Mouse (Mus musculus): ENCODE measurements at regions not wholly inside any gene's neighbourhood (a gene's known extent, or its start where the extent isn't known, plus 50 kb on each side); places are given as distances from the start of the nearest gene placed in this dataset.

- in situ Hi-C loops (cut with MseI, MboI), result no loop called here
Measured at GRCm38 (mm10) chr17:88335271-88335670, 105.2 kb upstream of the Foxn2 start.

DNA sequence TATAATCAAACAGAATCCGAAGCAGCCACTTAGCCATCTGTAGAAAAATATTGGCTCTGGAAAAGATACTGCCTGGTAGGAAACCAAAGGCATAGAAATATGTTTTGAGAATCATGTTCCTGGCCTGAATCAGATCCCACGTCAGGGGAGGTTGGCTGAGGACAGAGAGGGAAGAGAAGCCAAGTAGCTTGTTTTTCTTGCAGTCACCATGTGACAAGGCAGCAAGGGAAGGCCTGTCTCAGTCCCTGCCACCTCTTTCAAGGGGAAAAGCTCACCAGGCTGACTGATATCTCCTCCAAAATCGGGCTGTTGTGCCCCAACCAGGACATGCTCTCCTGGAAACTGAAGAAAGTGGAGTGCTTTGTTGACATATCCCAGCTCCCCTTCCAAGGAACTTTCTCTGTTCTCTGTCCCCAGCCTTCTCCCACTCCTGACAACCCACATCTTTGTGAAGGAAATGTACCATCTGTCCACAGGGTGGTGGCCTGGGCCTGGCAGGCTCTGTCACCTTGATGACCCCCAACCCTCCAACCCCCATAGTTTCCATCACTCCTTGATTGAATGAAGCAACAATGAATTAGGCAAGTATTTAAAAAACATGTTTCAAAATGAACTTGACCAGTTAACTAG lies 104.3 kb upstream of the Foxn2 start:
- in situ Hi-C loops (cut with MseI, MboI), result no loop called here

DNA sequence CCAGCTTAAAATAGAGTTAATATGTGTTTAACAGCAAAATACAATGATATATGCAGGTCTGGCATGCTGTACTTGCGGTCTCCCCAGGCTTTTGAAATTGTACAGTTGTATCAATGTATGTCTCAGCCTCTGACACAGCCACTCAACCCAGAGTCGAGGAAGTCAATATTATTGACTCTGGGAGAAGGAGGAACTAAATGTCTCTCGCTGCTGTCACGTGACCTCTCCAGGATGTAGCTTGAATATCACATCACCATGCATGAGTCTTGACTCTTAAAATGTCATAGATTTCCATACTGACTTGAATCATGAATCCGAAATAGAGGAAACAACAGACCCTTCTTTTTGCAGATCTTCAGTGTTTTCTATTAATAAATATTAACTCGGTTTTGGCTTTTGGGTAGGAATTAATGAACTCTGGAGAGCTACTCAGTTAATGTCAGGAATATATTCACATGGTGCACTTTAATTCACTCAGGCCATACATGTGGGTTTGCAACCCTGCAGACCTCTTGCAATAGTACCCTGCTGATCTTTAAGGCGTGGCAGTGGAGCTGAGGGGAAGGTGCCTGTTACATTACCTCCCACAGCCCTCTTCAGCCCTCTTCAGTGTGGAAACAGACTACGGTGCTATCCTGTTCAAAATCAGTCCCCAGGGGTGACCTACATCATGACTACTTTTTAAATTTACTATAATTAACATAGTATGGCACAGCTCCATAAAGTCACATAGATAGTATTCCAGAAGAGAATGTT lies 102.7 kb upstream of the Foxn2 start:
- in situ Hi-C loops (cut with MseI, MboI), result no loop called here

GRCm38 (mm10) chr17:88341141-88341540 lies 99.4 kb upstream of the Foxn2 start:
- in situ Hi-C loops (cut with MseI, MboI), result no loop called here

GRCm38 (mm10) chr17:88341599-88341998 lies 98.9 kb upstream of the Foxn2 start:
- in situ Hi-C loops (cut with MseI, MboI), result no loop called here

DNA sequence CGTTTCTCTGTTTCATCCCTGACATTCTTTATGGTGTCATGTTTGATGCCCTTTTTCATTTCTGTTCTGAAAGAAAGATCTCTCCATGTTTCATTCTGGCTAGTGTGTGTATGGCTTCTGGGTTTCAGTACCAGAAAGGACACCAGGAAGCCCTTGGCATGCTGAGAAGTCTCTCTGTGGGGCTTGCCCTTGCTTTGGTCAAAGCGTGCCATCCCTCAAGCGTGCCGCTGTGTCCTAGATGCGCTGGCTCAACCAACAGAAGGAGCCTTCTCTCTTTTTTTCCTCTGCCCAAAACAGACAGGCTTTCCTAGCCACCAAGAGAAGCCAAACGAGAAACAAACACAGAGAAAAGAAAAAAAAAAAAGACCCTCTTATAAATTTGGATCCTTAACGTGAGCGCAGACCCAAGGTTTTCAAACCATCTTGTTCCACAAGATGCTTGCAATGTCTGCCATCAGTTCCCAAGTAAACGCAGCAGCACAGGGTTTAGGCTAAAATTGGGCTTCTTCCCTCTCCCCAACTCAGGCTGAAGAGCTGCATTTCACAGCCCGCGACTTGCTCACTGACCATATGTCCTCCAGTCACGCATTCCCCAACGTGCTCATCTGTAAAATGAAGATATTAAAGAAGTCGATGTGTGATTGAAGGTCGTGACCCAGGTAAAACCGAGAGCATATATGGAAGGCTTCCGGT lies 97.3 kb upstream of the Foxn2 start:
- in situ Hi-C loops (cut with MseI, MboI), result no loop called here

GRCm38 (mm10) chr17:88345433-88345832 lies 95.1 kb upstream of the Foxn2 start:
- in situ Hi-C loops (cut with MseI, MboI), result no loop called here

GRCm38 (mm10) chr17:88346896-88347295 lies 93.6 kb upstream of the Foxn2 start:
- in situ Hi-C loops (cut with MseI, MboI), result no loop called here

DNA sequence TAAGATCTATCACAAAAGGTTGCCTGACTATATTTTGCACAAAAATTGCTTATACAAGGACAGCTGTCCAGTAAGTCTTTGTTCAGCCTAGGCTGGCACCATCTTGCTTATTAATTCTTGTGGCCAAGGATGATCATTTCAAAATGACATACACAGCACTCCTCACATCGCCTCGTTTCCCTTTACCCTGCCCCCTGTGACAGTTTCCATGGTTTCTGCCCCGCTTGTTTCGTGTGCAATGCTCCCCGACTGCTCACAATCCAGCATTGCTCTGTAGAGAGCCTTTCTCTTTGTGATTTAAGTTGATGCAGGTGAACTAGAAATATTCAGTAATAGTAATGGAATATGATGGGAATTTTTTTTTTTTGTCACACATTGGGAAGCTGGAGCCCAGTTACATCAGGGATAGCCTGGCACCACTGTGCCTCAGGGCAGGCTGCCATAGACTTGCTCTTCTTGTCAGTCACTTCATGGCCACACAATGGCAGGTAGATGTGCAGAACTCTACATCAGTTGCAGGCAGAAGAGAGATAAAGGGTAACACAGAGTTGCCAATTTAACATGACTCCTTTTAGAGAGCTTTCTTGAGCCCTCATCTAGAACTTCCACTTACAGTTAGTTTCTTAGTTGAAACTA lies 90.6 kb upstream of the Foxn2 start:
- in situ Hi-C loops (cut with MseI, MboI), result no loop called here

GRCm38 (mm10) chr17:88350986-88351385 lies 89.5 kb upstream of the Foxn2 start:
- in situ Hi-C loops (cut with MseI, MboI), result no loop called here

DNA sequence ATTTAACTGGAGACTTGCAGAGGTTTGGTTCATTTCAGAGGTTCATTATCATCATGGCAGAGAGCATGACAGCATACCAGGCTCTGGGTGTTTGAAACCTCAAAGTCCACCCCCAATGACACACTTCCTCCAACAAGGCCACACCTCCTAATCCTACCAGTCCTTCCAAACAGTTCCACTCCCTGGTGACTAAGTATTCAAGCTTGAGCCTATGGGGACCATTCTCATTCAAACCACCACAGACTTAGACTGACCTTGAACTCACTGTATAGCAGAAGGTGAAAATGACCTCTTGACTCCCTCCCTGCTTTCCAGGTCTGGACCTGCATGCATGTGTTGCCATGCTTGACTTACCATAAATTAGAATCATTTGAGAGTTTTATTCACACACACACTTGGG lies 87.6 kb upstream of the Foxn2 start:
- in situ Hi-C loops (cut with MseI, MboI), result no loop called here

GRCm38 (mm10) chr17:88361161-88361560 lies 79.3 kb upstream of the Foxn2 start:
- in situ Hi-C loops (cut with MseI, MboI), result no loop called here

DNA sequence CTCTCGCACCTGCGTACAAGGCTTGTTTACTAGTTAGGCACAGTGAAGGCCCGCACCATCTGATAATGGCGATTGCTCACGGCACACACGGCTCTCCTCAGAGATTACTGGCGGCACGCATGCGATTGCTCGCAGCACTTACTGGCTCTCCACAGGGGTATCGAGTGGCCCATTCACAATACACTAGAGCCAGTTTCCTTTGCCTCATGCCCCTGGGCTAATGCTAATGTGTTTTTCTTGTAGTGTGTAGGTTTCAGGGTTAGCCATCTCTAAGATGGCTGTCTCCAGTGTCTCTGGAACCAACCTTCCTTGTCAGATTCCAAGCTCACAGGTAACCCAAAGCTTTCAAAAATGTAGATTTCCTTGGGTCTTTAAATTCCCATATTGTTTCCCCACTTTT lies 78.1 kb upstream of the Foxn2 start:
- in situ Hi-C loops (cut with MseI, MboI), result no loop called here

DNA sequence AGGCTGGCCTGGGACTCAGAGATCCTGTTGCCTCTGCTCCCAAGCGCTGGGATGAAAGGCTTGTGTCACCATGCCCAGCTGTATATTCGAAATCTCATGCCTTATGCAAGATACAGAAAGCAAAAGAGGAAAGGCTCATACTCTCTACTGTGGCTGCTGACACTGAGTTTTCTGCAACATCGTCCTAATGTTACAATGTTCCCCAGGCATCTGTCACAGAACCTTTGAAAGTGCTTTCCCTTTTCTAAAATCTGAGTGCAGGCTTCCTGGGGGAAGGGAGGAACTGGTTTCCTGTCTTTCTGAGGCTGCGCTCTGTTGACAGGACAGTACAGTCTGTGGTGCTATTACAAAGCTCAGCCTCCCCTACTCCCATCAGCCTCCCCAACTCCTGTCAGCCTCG lies 72.6 kb upstream of the Foxn2 start:
- in situ Hi-C loops (cut with MseI, MboI), result no loop called here

GRCm38 (mm10) chr17:88369971-88370370 lies 70.5 kb upstream of the Foxn2 start:
- in situ Hi-C loops (cut with MseI, MboI), result no loop called here

- in situ Hi-C loops (cut with MseI, MboI), result no loop called here
Measured at GRCm38 (mm10) chr17:88370676-88371075, 69.8 kb upstream of the Foxn2 start.

DNA sequence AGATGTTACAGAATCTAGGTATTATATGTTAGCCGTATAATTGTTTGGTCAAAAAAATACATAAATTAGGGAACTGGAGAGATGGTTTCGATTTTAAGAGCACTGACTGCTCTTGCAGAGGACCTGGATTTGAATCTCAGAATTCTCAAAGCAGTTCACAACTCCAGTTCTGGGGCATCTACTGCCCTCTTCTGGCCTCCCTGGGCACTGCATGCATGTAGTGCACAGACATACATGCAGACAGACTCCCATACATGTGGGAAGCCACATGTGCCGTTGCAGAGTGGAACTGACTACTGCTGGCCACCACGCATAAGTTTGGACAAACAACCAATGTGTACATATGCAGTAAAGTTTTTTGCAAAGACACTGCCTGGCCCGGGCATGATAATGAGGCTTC lies 62.0 kb upstream of the Foxn2 start:
- in situ Hi-C loops (cut with MseI, MboI), result no loop called here

GRCm38 (mm10) chr17:88379389-88379788 lies 61.1 kb upstream of the Foxn2 start:
- in situ Hi-C loops (cut with MseI, MboI), result no loop called here

DNA sequence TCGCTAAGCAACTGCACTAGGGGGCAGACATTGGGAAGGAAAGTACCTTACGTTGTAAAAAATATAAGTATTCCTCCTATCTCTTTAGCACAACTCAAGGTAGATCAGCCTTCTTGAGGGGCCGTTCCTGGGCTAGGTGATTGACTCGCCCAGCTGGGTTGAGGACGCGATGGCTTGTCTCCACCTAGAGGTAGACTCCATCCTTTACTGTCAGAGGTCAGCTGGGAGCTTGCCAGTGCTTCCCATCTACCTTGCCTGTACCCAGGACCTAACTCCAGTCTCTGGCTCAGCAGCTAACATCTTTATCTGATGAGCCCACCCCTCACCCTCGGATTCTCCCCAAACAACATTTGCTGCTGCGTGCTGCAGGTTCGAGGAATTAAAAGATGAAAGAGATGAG lies 59.4 kb upstream of the Foxn2 start:
- in situ Hi-C loops (cut with MseI, MboI), result no loop called here

GRCm38 (mm10) chr17:88383447-88383846 lies 57.1 kb upstream of the Foxn2 start:
- in situ Hi-C loops (cut with MseI, MboI), result no loop called here

- in situ Hi-C loops (cut with MseI, MboI), result no loop called here
Measured at GRCm38 (mm10) chr17:88388441-88388951, 52.0 kb upstream of the Foxn2 start.

All from mouse trophoblast stem cell (cell line).